Mouse (Mus musculus): ENCODE results near the gene Slc7a4. TPM values are rescaled to one million over a fixed set of nuclear protein-coding genes. Genes with fewer than 3 reads are reported as not detected.
"Not testable (repeated sequence)": the region's sequence is repeated elsewhere in the genome, so short reads cannot be mapped to it uniquely, and the experiment has no call there.

Gene Slc7a4
- polyA plus RNA-seq, 1 experiment from 2014 or later: 6.1 TPM

GRCm38 (mm10) chr16:17614740-17615139 is 31.7 kb upstream of the Slc7a4 start:
- H3K9ac ChIP-seq (ENCODE audit: low read depth, low read length); ATAC-seq (ENCODE audit: low read depth); H3K9me3 ChIP-seq (ENCODE audit: control insufficient read depth, low read length); H3K4me2 ChIP-seq (ENCODE audit: low read depth, low read length); H3K36me3 ChIP-seq (ENCODE audit: control insufficient read depth, insufficient read depth, low read length); H3K4me3 ChIP-seq (ENCODE audit: low read depth, low read length); H3K27ac ChIP-seq (replicated peaks; ENCODE audit: low read depth, low read length); H3K4me1 ChIP-seq (ENCODE audit: control insufficient read depth, insufficient read depth, low read length); H3K27me3 ChIP-seq (replicated peaks; ENCODE audit: control insufficient read depth, insufficient read depth, low read length); DNase-seq (ENCODE audit: low spot score): not testable (repeated sequence)
- 88% methylated on average over 6 of the region's 6 CpGs for whole genome bisulfite sequencing

- Histone ChIP-seq H3K9ac (ENCODE audit: low read depth, low read length) (no peak overlapping the region), H3K36me3 (ENCODE audit: control insufficient read depth, insufficient read depth, low read length) (no peaks in the 10 kb centered on the region), H3K27me3 (replicated peaks; ENCODE audit: control insufficient read depth, insufficient read depth, low read length) (no peaks in the 10 kb centered on the region), H3K4me2 (ENCODE audit: low read depth, low read length) (no peak overlapping the region), H3K4me1 (ENCODE audit: control insufficient read depth, insufficient read depth, low read length) (no peaks in the 10 kb centered on the region), H3K27ac (replicated peaks; ENCODE audit: low read depth, low read length) (no peak overlapping the region), H3K9me3 (ENCODE audit: control insufficient read depth, low read length) (no peaks in the 10 kb centered on the region), H3K4me3 (ENCODE audit: low read depth, low read length) (no peak overlapping the region)
- no peak for ATAC-seq (ENCODE audit: low read depth)
- WGBS: 62% methylated on average over 4 of the region's 4 CpGs
- no peak for DNase-seq (ENCODE audit: low spot score)
Observed at GRCm38 (mm10) chr16:17611383-17611782, 28.4 kb upstream of the Slc7a4 start.

DNA sequence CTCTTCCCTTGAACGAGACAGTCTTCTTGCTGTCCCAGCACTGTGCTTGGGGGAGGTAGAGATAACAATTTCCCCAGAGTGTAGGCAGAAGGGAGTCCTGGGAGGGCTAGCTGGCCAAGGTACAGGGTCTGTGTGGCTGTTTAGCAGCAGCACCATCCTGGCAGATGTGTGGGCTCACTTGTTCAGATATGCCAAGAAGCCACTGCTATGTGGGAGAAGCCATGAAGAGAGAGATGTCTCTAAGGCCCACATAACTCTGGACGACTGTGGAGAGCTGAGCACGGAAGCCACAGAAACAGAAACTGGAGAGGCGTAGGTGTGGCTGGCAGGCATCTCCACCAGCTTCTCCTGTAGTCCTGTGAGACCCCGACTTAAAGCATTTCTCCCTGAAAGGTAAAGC is 22.7 kb upstream of the Slc7a4 start:
- no peak for ATAC-seq (ENCODE audit: low read depth)
- Histone ChIP-seq H3K4me2 (ENCODE audit: low read depth, low read length) (no peak overlapping the region), H3K27me3 (replicated peaks; ENCODE audit: control insufficient read depth, insufficient read depth, low read length) (no peaks in the 10 kb centered on the region), H3K27ac (replicated peaks; ENCODE audit: low read depth, low read length) (no peak overlapping the region), H3K4me3 (ENCODE audit: low read depth, low read length) (no peak overlapping the region), H3K9ac (ENCODE audit: low read depth, low read length) (no peak overlapping the region), H3K9me3 (ENCODE audit: control insufficient read depth, low read length) (no peaks in the 10 kb centered on the region), H3K36me3 (ENCODE audit: control insufficient read depth, insufficient read depth, low read length) (no peaks in the 10 kb centered on the region), H3K4me1 (ENCODE audit: control insufficient read depth, insufficient read depth, low read length) (no peaks in the 10 kb centered on the region)
- no peak for DNase-seq (ENCODE audit: low spot score)
- 68% methylated on average over 5 of the region's 5 CpGs for WGBS

GRCm38 (mm10) chr16:17604941-17605340 is 21.9 kb upstream of the Slc7a4 start:
- Histone ChIP-seq H3K9ac (ENCODE audit: low read depth, low read length) (no peak overlapping the region), H3K36me3 (ENCODE audit: control insufficient read depth, insufficient read depth, low read length) (no peaks in the 10 kb centered on the region), H3K4me1 (ENCODE audit: control insufficient read depth, insufficient read depth, low read length) (no peaks in the 10 kb centered on the region), H3K9me3 (ENCODE audit: control insufficient read depth, low read length) (no peaks in the 10 kb centered on the region), H3K4me2 (ENCODE audit: low read depth, low read length) (no peak overlapping the region), H3K27ac (replicated peaks; ENCODE audit: low read depth, low read length) (no peak overlapping the region), H3K27me3 (replicated peaks; ENCODE audit: control insufficient read depth, insufficient read depth, low read length) (no peaks in the 10 kb centered on the region), H3K4me3 (ENCODE audit: low read depth, low read length) (no peak overlapping the region)
- DNase-seq (ENCODE audit: low spot score): no peak
- ATAC-seq (ENCODE audit: low read depth): no peak
- 61% methylated on average over 4 of the region's 4 CpGs for WGBS

- no peaks in the 10 kb centered on the region for H3K9me3 ChIP-seq (ENCODE audit: control insufficient read depth, low read length)
- no peaks in the 10 kb centered on the region for H3K4me1 ChIP-seq (ENCODE audit: control insufficient read depth, insufficient read depth, low read length)
- H3K27ac ChIP-seq (replicated peaks; ENCODE audit: low read depth, low read length): no peak overlapping the region
- no peak overlapping the region for H3K9ac ChIP-seq (ENCODE audit: low read depth, low read length)
- 50% methylated on average over 3 of the region's 3 CpGs for WGBS
- no peak overlapping the region for H3K4me2 ChIP-seq (ENCODE audit: low read depth, low read length)
- ATAC-seq (ENCODE audit: low read depth) (no peak), DNase-seq (ENCODE audit: low spot score) (peak; percentile 9)
- no peaks in the 10 kb centered on the region for H3K27me3 ChIP-seq (replicated peaks; ENCODE audit: control insufficient read depth, insufficient read depth, low read length)
- H3K4me3 ChIP-seq (ENCODE audit: low read depth, low read length): no peak overlapping the region
- H3K36me3 ChIP-seq (ENCODE audit: control insufficient read depth, insufficient read depth, low read length): no peaks in the 10 kb centered on the region
Observed at GRCm38 (mm10) chr16:17600944-17601562, 18.0 kb upstream of the Slc7a4 start.

DNA sequence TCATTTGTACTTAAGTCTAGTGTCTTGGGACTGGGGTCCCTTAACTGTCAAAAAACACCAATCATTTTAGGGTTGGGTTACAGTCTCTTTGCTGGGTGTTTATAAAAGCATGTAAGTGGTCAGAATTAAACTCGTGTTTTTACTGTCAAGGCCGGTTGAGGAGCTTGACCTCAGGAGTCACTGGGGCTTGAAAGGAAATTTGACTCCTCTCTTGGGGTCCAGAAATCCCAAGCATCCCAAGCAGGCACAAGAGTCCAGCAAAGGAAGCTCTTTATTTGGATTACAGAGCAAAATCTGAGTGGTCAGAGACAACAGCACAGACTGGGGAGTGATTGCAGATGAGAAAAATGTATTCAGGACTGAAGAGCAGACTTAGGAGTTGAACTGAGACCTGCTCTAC is 7.7 kb upstream of the Slc7a4 start:
- Histone ChIP-seq H3K36me3 (ENCODE audit: control insufficient read depth, insufficient read depth, low read length) (no peaks in the 10 kb centered on the region), H3K4me1 (ENCODE audit: control insufficient read depth, insufficient read depth, low read length) (no peaks in the 10 kb centered on the region), H3K27me3 (replicated peaks; ENCODE audit: control insufficient read depth, insufficient read depth, low read length) (no peaks in the 10 kb centered on the region), H3K4me3 (ENCODE audit: low read depth, low read length) (no peak overlapping the region), H3K9me3 (ENCODE audit: control insufficient read depth, low read length) (no peaks in the 10 kb centered on the region), H3K4me2 (ENCODE audit: low read depth, low read length) (no peak overlapping the region), H3K27ac (replicated peaks; ENCODE audit: low read depth, low read length) (no peak overlapping the region), H3K9ac (ENCODE audit: low read depth, low read length) (no peak overlapping the region)
- 2% methylated on average over 2 of the region's 2 CpGs for WGBS
- DNase-seq (ENCODE audit: low spot score): no peak
- no peak for ATAC-seq (ENCODE audit: low read depth)

DNA sequence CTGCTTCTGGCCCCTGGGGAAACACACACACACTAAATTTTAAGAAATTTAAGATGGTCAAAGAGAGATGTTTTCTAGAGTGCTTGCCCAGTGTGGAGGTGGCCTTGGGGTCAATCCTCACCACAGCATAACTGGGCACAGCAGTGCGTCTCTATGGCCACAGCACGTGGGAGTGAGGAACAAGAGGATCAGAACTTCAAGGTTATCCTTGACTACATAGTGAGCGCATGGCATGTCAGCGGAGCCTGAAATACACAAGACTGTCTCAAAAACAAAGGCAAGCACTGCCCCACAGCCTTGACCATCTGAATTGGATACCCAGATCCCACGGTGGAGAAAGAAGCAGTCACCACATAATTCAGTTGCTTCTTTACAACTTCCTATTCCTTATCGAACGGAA is 1.5 kb upstream of the Slc7a4 start:
- Histone ChIP-seq H3K4me1 (ENCODE audit: control insufficient read depth, insufficient read depth, low read length) (no peaks in the 10 kb centered on the region), H3K4me3 (ENCODE audit: low read depth, low read length) (no peak overlapping the region), H3K27me3 (replicated peaks; ENCODE audit: control insufficient read depth, insufficient read depth, low read length) (no peaks in the 10 kb centered on the region), H3K4me2 (ENCODE audit: low read depth, low read length) (no peak overlapping the region), H3K9ac (ENCODE audit: low read depth, low read length) (no peak overlapping the region), H3K36me3 (ENCODE audit: control insufficient read depth, insufficient read depth, low read length) (no peaks in the 10 kb centered on the region), H3K27ac (replicated peaks; ENCODE audit: low read depth, low read length) (no peak overlapping the region), H3K9me3 (ENCODE audit: control insufficient read depth, low read length) (no peaks in the 10 kb centered on the region)
- 87% methylated on average over 7 of the region's 7 CpGs for WGBS
- ATAC-seq (ENCODE audit: low read depth) (no peak), DNase-seq (ENCODE audit: low spot score) (no peak)

GRCm38 (mm10) chr16:17576825-17577215 is 6.2 kb downstream of the Slc7a4 start:
- ATAC-seq (ENCODE audit: low read depth) (no peak), DNase-seq (ENCODE audit: low spot score) (no peak)
- peak overlapping the region; percentile 66 for H3K9ac ChIP-seq (ENCODE audit: low read depth, low read length)
- 18% methylated on average over 8 of the region's 8 CpGs for WGBS
- H3K27me3 ChIP-seq (replicated peaks; ENCODE audit: control insufficient read depth, insufficient read depth, low read length): peaks cover 30% of the 10 kb centered on the region
- H3K9me3 ChIP-seq (ENCODE audit: control insufficient read depth, low read length): no peaks in the 10 kb centered on the region
- H3K4me1 ChIP-seq (ENCODE audit: control insufficient read depth, insufficient read depth, low read length): 0 out of 2 replicates have a peak, but pooled peaks cover 3% of the 10 kb centered on the region
- H3K4me3 ChIP-seq (ENCODE audit: low read depth, low read length): peak overlapping the region; percentile 55
- H3K27ac ChIP-seq (replicated peaks; ENCODE audit: low read depth, low read length): no peak overlapping the region
- no peaks in the 10 kb centered on the region for H3K36me3 ChIP-seq (ENCODE audit: control insufficient read depth, insufficient read depth, low read length)
- H3K4me2 ChIP-seq (ENCODE audit: low read depth, low read length): peak overlapping the region; percentile 82
